Mouse (Mus musculus) CD4-positive, CD25-positive, alpha-beta regulatory T cell, adult 9 weeks (primary cell): ENCODE data around the gene Cd99l2. TPM values are rescaled to one million over a fixed set of nuclear protein-coding genes. Genes with fewer than 3 reads are reported as not detected.

Source experiments
- polyA plus RNA-seq: library from polyadenylated mRNA; unstranded; fragments of 100-300 nt; shearing (Covaris generic); gene quantifications from one replicate; pipeline ENCODE4 v1.2.1, GENCODE M21; 2017

The Cd99l2 gene
- polyA plus RNA-seq = 22.4 TPM

DNA sequence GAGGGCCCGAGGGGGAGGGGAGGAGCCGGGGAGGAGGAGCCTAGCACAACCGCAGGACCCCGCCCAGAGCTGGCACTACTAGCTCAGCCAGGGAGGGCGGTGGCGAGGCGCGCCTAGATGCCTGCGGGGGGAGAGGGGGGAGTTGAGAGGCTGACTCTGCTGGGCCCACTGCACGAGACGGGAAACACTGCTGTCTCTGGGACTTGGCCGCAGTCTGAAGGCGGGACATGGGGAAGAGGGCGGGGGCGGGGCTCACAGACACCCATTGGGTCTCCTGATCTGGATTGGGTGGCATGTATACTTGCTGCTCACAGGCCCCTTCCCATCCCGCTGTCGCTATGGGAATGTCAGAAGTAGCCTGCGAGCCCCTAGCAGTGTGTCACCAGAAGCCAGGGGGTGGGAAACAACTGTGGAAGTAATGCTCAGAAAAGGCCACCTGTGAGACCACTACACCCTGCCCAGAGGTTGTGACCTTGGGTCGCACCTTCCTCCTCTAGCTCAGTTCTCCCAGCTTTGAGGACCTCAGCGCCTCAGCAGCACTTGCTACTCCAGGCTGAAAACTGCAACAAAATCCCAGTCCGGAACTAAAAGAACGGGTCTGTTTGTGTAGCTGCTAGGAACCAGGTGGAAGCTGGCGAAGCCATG, at the start of gene Cd99l2:
Gene Cd99l2 (minus strand): TSS at position 216 of the 645 bp plus-strand sequence.

Other genes with a start within 250 kb of the Cd99l2 start
- 4.6 TPM for gene Mtmr1, start 128.1 kb downstream of the Cd99l2 start, polyA plus RNA-seq
- 23.1 TPM for gene Hmgb3, start 63.1 kb upstream of the Cd99l2 start, polyA plus RNA-seq
- not detected for gene Gpr50, start 170.8 kb upstream of the Cd99l2 start, polyA plus RNA-seq